Mouse (Mus musculus) stomach, postnatal 0 days (tissue): ENCODE results near the gene Ube2e3.

Source experiments
- CTCF ChIP-seq: IDR thresholded peaks from 2 replicates; pipeline ENCODE4 v1.5.1; 2016; ENCODE audit warnings: antibody characterized with exemption, low read depth, mild to moderate bottlenecking, moderate library complexity
- EP300 ChIP-seq: optimal IDR thresholded peaks from 2 replicates; pipeline ENCODE3; 2016; ENCODE audit warnings: antibody characterized with exemption

GRCm38 (mm10) chr2:78876002-78876401 lies 8.1 kb downstream of the Ube2e3 start:
- TF ChIP-seq EP300 (no peak), CTCF (no peak)
